Mouse (Mus musculus) forebrain, embryonic 14.5 days (tissue): ENCODE results near the gene Tdrd5. TPM values are rescaled to one million over a fixed set of nuclear protein-coding genes. Genes with fewer than 3 reads are reported as not detected.

ENCODE experiments used
- ATAC-seq: fragments of 200-750 bp; cut with Nextera tagmentation; 2 replicates; pipeline ENCODE4 v1.8.0; 2017; ENCODE audit warnings: mild to moderate bottlenecking, moderate library complexity
- DNase-seq: peaks from one replicate; pipeline ENCODE4 v3.0.0-alpha.2; 2015; ENCODE audit warnings: low spot score
- H3K27ac ChIP-seq: fragments of 300-500 bp; sonication (generic); 2 replicates; pipeline ENCODE4 v1.5.1; 2014; ENCODE audit warnings: low read depth, mild to moderate bottlenecking, control low read depth, low read length, moderate library complexity
- H3K27me3 ChIP-seq: fragments of 300-500 bp; sonication (generic); replicated peaks from 2 replicates; pipeline ENCODE4 v1.6.1; 2014; ENCODE audit warnings: low read length, control low read depth, mixed read lengths; ENCODE audit not compliant: control insufficient read depth, insufficient read depth
- H3K36me3 ChIP-seq: fragments of 300-500 bp; sonication (generic); 2 replicates; pipeline ENCODE4 v1.6.1; 2014; ENCODE audit warnings: low read length, control low read depth; ENCODE audit not compliant: control insufficient read depth, insufficient read depth
- H3K4me1 ChIP-seq: fragments of 300-500 bp; sonication (generic); 2 replicates; pipeline ENCODE4 v1.6.1; 2014; ENCODE audit warnings: antibody characterized with exemption, low read length, control low read depth; ENCODE audit not compliant: control insufficient read depth, insufficient read depth
- H3K4me2 ChIP-seq: fragments of 300-500 bp; sonication (generic); 2 replicates; pipeline ENCODE4 v1.6.1; 2014; ENCODE audit warnings: mild to moderate bottlenecking, control low read depth, low read length
- H3K4me3 ChIP-seq: fragments of 300-500 bp; sonication (generic); 2 replicates; pipeline ENCODE4 v1.5.1; 2014; ENCODE audit warnings: low read depth, low read length, control low read depth
- H3K9ac ChIP-seq: fragments of 300-500 bp; sonication (generic); 2 replicates; pipeline ENCODE4 v1.6.1; 2014; ENCODE audit warnings: mild to moderate bottlenecking, low read length, control low read depth, moderate library complexity
- H3K9me3 ChIP-seq: fragments of 300-500 bp; sonication (generic); replicated peaks from 2 replicates; pipeline ENCODE4 v1.6.1; 2016; ENCODE audit warnings: low read length, control low read depth, mixed read lengths; ENCODE audit not compliant: control insufficient read depth
- WGBS: fragments of 180-500 bp; shearing (Covaris S2); extraction: QIAGEN DNeasy Blood & Tissue Kit; methylation state at CpG from one replicate; pipeline ENCODE4 v1.1.7; 2014; 5-methylcytosine and 5-hydroxymethylcytosine counted together
- polyA plus RNA-seq: library from polyadenylated mRNA; unstranded; fragments of >200 nt; fragmentation: Nextera tagmentation; extraction: Ambion mirVana; gene quantifications from 2 replicates; pipeline ENCODE4 v1.2.1, GENCODE M21; 2014

Gene Tdrd5
- polyA plus RNA-seq, 1 experiment from 2014 or later: 0.20 TPM

GRCm38 (mm10) chr1:156241035-156241434 is 62.4 kb downstream of the Tdrd5 start:
- Histone ChIP-seq H3K4me1 (no peaks in the 10 kb centered on the region), H3K27me3 (no peaks in the 10 kb centered on the region), H3K4me2 (no peak overlapping the region), H3K4me3 (no peak overlapping the region), H3K27ac (no peak overlapping the region), H3K9ac (no peak overlapping the region), H3K9me3 (no peaks in the 10 kb centered on the region), H3K36me3 (no peaks in the 10 kb centered on the region)
- peak; percentile 66 for DNase-seq
- 42% methylated on average over 2 of the region's 2 CpGs for WGBS
- ATAC-seq: peak; percentile 23; the same call in 1 of the 2 replicates

- no peak overlapping the region for H3K9ac ChIP-seq
- ATAC-seq: no peak
- no peaks in the 10 kb centered on the region for H3K36me3 ChIP-seq
- H3K9me3 ChIP-seq: no peaks in the 10 kb centered on the region
- WGBS: 84% methylated on average over 6 of the region's 6 CpGs
- DNase-seq: no peak
- H3K27ac ChIP-seq: no peak overlapping the region
- H3K27me3 ChIP-seq: no peaks in the 10 kb centered on the region
- H3K4me1 ChIP-seq: no peaks in the 10 kb centered on the region
- H3K4me3 ChIP-seq: no peak overlapping the region
- H3K4me2 ChIP-seq: no peak overlapping the region
Measured at GRCm38 (mm10) chr1:156231122-156231521, 72.3 kb downstream of the Tdrd5 start.

- Histone ChIP-seq H3K4me2 (no peak overlapping the region), H3K9ac (no peak overlapping the region), H3K27me3 (no peaks in the 10 kb centered on the region), H3K36me3 (no peaks in the 10 kb centered on the region), H3K4me1 (no peaks in the 10 kb centered on the region), H3K27ac (no peak overlapping the region), H3K9me3 (no peaks in the 10 kb centered on the region), H3K4me3 (no peak overlapping the region)
- DNase-seq: peak; percentile 56
- no peak for ATAC-seq
- WGBS: 48% methylated on average over 9 of the region's 9 CpGs
Measured at GRCm38 (mm10) chr1:156230339-156231089, 73.0 kb downstream of the Tdrd5 start.

- H3K36me3 ChIP-seq: no peaks in the 10 kb centered on the region
- H3K9ac ChIP-seq: no peak overlapping the region
- 29% methylated on average over 7 of the region's 7 CpGs for WGBS
- H3K4me2 ChIP-seq: no peak overlapping the region
- no peak overlapping the region for H3K4me3 ChIP-seq
- H3K27me3 ChIP-seq: no peaks in the 10 kb centered on the region
- H3K4me1 ChIP-seq: no peaks in the 10 kb centered on the region
- no peaks in the 10 kb centered on the region for H3K9me3 ChIP-seq
- peak; percentile 70 for DNase-seq
- peak; percentile 57; the same call in 1 of the 2 replicates for ATAC-seq
- no peak overlapping the region for H3K27ac ChIP-seq
Measured at GRCm38 (mm10) chr1:156229448-156229847, 74.0 kb downstream of the Tdrd5 start.

- no peaks in the 10 kb centered on the region for H3K36me3 ChIP-seq
- H3K27me3 ChIP-seq: no peaks in the 10 kb centered on the region
- DNase-seq (no peak), ATAC-seq (no peak)
- no peak overlapping the region for H3K27ac ChIP-seq
- H3K9ac ChIP-seq: no peak overlapping the region
- no peak overlapping the region for H3K4me3 ChIP-seq
- H3K9me3 ChIP-seq: no peaks in the 10 kb centered on the region
- no peak overlapping the region for H3K4me2 ChIP-seq
- WGBS: 89% methylated on average over 4 of the region's 4 CpGs
- H3K4me1 ChIP-seq: no peaks in the 10 kb centered on the region
Measured at GRCm38 (mm10) chr1:156228728-156229127, 74.7 kb downstream of the Tdrd5 start.

GRCm38 (mm10) chr1:156226903-156227302 is 76.6 kb downstream of the Tdrd5 start:
- 77% methylated on average over 5 of the region's 5 CpGs for WGBS
- no peak for ATAC-seq
- no peaks in the 10 kb centered on the region for H3K36me3 ChIP-seq

GRCm38 (mm10) chr1:156222205-156223000 is 81.1 kb downstream of the Tdrd5 start:
- 57% methylated on average over 13 of the region's 13 CpGs for WGBS
- Histone ChIP-seq H3K4me1 (no peaks in the 10 kb centered on the region), H3K27ac (no peak overlapping the region), H3K9me3 (no peaks in the 10 kb centered on the region), H3K4me3 (no peak overlapping the region), H3K4me2 (no peak overlapping the region), H3K9ac (no peak overlapping the region), H3K36me3 (no peaks in the 10 kb centered on the region), H3K27me3 (no peaks in the 10 kb centered on the region)
- no peak for ATAC-seq
- DNase-seq: no peak

More at GRCm38 (mm10) chr1:156226903-156227302, 76.6 kb downstream of the Tdrd5 start:
- no peak overlapping the region for H3K4me2 ChIP-seq
- H3K4me1 ChIP-seq: no peaks in the 10 kb centered on the region
- H3K27ac ChIP-seq: no peak overlapping the region
- H3K4me3 ChIP-seq: no peak overlapping the region
- H3K9ac ChIP-seq: no peak overlapping the region
- H3K9me3 ChIP-seq: no peaks in the 10 kb centered on the region
- H3K27me3 ChIP-seq: no peaks in the 10 kb centered on the region
- no peak for DNase-seq

GRCm38 (mm10) chr1:156221327-156221726 is 82.1 kb downstream of the Tdrd5 start:
- no peaks in the 10 kb centered on the region for H3K9me3 ChIP-seq
- DNase-seq (no peak), ATAC-seq (no peak)
- no peak overlapping the region for H3K27ac ChIP-seq
- 74% methylated on average over 2 of the region's 2 CpGs for WGBS
- no peak overlapping the region for H3K9ac ChIP-seq
- no peaks in the 10 kb centered on the region for H3K4me1 ChIP-seq
- H3K4me3 ChIP-seq: no peak overlapping the region
- no peaks in the 10 kb centered on the region for H3K27me3 ChIP-seq
- no peaks in the 10 kb centered on the region for H3K36me3 ChIP-seq
- no peak overlapping the region for H3K4me2 ChIP-seq

GRCm38 (mm10) chr1:156218573-156218972 is 84.9 kb downstream of the Tdrd5 start:
- no peaks in the 10 kb centered on the region for H3K9me3 ChIP-seq
- H3K27ac ChIP-seq: no peak overlapping the region
- ATAC-seq: no peak
- no peak overlapping the region for H3K9ac ChIP-seq
- H3K4me1 ChIP-seq: no peaks in the 10 kb centered on the region
- no peak for DNase-seq
- H3K27me3 ChIP-seq: no peaks in the 10 kb centered on the region
- 87% methylated on average over 2 of the region's 2 CpGs for WGBS
- H3K36me3 ChIP-seq: no peaks in the 10 kb centered on the region
- H3K4me3 ChIP-seq: no peak overlapping the region
- H3K4me2 ChIP-seq: no peak overlapping the region
